Mouse (Mus musculus): ENCODE measurements around the gene Cox6b1. TPM values are rescaled to one million over a fixed set of nuclear protein-coding genes. Genes with fewer than 3 reads are reported as not detected.

The Cox6b1 gene
- total and polyA plus RNA-seq, 3 experiments = 432 to 776 (median 581) TPM

- Histone ChIP-seq H3K36me3 (replicated peaks in 1 of 2; ENCODE audit: control insufficient read depth in 1 of 2, insufficient read depth in 1 of 2, low read length in 1 of 2) (peaks cover 0 to 24% of the 10 kb centered on the region in 2 experiments), H3K27me3 (replicated peaks) (no peaks in the 10 kb centered on the region), H3K9me3 (replicated peaks; ENCODE audit: low read length) (peaks cover 3% of the 10 kb centered on the region), H3K9ac (ENCODE audit: insufficient read depth, low read depth) (no peak overlapping the region), H3K79me2 (replicated peaks; ENCODE audit: control insufficient read depth, extremely low read depth, insufficient read depth, poor library complexity, severe bottlenecking) (peaks cover 3% of the 10 kb centered on the region), H3K4me1 (ENCODE audit: control insufficient read depth in 1 of 2, insufficient read depth in 2 of 2) (peaks cover 15 to 21% of the 10 kb centered on the region in 2 experiments), H3K4me2 (ENCODE audit: insufficient read depth, low read depth, poor library complexity, severe bottlenecking) (no peak overlapping the region), H3K27ac (ENCODE audit: insufficient read depth, low read depth) (no peak overlapping the region), H3K4me3 (replicated peaks in 1 of 3; ENCODE audit: low read depth in 2 of 3, low read length in 2 of 3, poor library complexity in 1 of 3) (no peak overlapping the region)
- DNase-seq (ENCODE audit: extremely low read depth) = no peak
- in situ Hi-C loops (cut with MboI; ENCODE audit: low pct_ligation_motif_present, low pct_unique_long_range_greater_than_20kb, low sequenced_read_pairs) (no loop called here), dilution Hi-C loops (cut with MboI; ENCODE audit: extremely low pct_ligation_motif_present, extremely low pct_unique_long_range_greater_than_20kb, low sequenced_read_pairs) (no loop called here)
- TF ChIP-seq TCF12 (IDR thresholded peaks at IDR 0.05; ENCODE audit: low read depth, low read length) = no peak
- TF ChIP-seq CHD1 (IDR thresholded peaks at IDR 0.05; ENCODE audit: low read depth, low read length) = no peak
- no peak for TF ChIP-seq USF1 (IDR thresholded peaks at IDR 0.05; ENCODE audit: low read depth, low read length)
- TF ChIP-seq ZKSCAN1 (IDR thresholded peaks at IDR 0.05; ENCODE audit: borderline replicate concordance, low read depth, low read length) = no peak
- no peak for TF ChIP-seq ETS1 (conservative IDR thresholded peaks at IDR 0.05; ENCODE audit: low read depth, low read length)
- TF ChIP-seq CTCF (conservative IDR thresholded peaks at IDR 0.05 in 1 of 2, IDR thresholded peaks at IDR 0.05 in 1 of 2; ENCODE audit: low read depth in 2 of 2, low read length in 2 of 2) = no peak
- no peak for TF ChIP-seq PAX5 (IDR thresholded peaks at IDR 0.05; ENCODE audit: low read length)
- no peak for TF ChIP-seq IRF4 (IDR thresholded peaks at IDR 0.05; ENCODE audit: low read depth, low read length)
- no peak for TF ChIP-seq ELF1 (IDR thresholded peaks at IDR 0.05; ENCODE audit: low read depth, low read length)
- TF ChIP-seq RAD21 (IDR thresholded peaks at IDR 0.05; ENCODE audit: low read depth, low read length) = no peak
- no peak for TF ChIP-seq MXI1 (IDR thresholded peaks at IDR 0.05; ENCODE audit: low read depth, low read length)
- TF ChIP-seq MAZ (IDR thresholded peaks at IDR 0.05; ENCODE audit: low read depth, low read length) = no peak
These were observed 23.4 kb downstream of the Cox6b1 start for GRCm38 (mm10) chr7:30602583-30602982.

DNA sequence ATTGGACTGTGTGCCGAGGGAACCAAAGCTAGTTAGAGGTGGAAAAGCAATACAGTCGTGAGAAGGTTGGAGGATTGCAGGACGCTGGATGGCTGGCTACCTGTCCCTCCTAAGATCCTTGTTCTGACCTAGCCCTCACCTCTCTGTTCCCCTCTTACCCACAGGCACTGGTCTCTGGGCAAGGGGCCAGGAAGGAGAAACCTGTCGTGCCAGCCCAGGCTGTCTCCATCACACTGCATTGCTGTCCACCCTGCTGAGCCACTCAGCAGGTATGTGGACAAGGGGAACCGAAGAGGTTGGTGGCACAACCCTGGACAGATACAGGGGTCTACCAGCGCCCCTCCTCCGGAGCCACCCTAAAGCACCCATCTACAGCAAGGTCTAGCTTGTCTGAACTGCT, 25.3 kb downstream of the Cox6b1 start:
- no peaks in the 10 kb centered on the region for H3K27me3 ChIP-seq (replicated peaks)
- peaks cover 0 to 22% of the 10 kb centered on the region in 2 experiments for H3K36me3 ChIP-seq (replicated peaks in 1 of 2; ENCODE audit: control insufficient read depth in 1 of 2, insufficient read depth in 1 of 2, low read length in 1 of 2)
- no peak overlapping the region for H3K27ac ChIP-seq (ENCODE audit: insufficient read depth, low read depth)
- H3K4me3 ChIP-seq (replicated peaks in 1 of 3; ENCODE audit: low read depth in 2 of 3, low read length in 2 of 3, poor library complexity in 1 of 3) = no peak overlapping the region
- H3K4me1 ChIP-seq (ENCODE audit: control insufficient read depth in 1 of 2, insufficient read depth in 2 of 2) = peaks cover 24 to 29% of the 10 kb centered on the region in 2 experiments
- H3K79me2 ChIP-seq (replicated peaks; ENCODE audit: control insufficient read depth, extremely low read depth, insufficient read depth, poor library complexity, severe bottlenecking) = peaks cover 5% of the 10 kb centered on the region
- H3K4me2 ChIP-seq (ENCODE audit: insufficient read depth, low read depth, poor library complexity, severe bottlenecking) = no peak overlapping the region
- no peak for TF ChIP-seq RAD21 (IDR thresholded peaks at IDR 0.05; ENCODE audit: low read depth, low read length)
- no peak for TF ChIP-seq GABPA (IDR thresholded peaks at IDR 0.05; ENCODE audit: insufficient replicate concordance, low read depth, low read length)
- TF ChIP-seq UBTF (IDR thresholded peaks at IDR 0.05; ENCODE audit: low read depth, low read length) = no peak
- peaks cover 3% of the 10 kb centered on the region for H3K9me3 ChIP-seq (replicated peaks; ENCODE audit: low read length)
- DNase-seq (ENCODE audit: extremely low read depth) = no peak
- no peak overlapping the region for H3K9ac ChIP-seq (ENCODE audit: insufficient read depth, low read depth)
- in situ Hi-C loops (cut with MboI; ENCODE audit: low pct_ligation_motif_present, low pct_unique_long_range_greater_than_20kb, low sequenced_read_pairs) (no loop called here), dilution Hi-C loops (cut with MboI; ENCODE audit: extremely low pct_ligation_motif_present, extremely low pct_unique_long_range_greater_than_20kb, low sequenced_read_pairs) (no loop called here)

DNA sequence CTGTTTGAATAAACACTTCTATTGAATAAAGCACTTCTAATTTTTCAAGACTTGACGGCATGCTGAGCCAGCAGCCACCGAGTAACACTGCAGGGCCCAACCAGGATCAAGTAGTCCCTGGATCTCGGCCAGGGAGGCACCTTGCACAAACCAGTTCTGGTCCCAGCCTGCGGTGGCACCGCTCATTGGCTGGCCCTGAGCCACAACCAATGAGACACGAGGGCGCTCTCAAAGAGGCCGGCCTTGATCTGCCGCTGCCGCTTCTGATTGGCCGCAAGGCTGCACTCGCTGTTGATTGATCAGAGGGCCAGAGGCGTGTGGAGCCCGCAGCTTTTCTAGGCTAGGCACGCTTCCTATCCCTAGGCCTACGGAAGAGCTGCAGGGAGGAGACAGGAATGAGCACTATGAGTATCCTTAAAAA, 26.0 kb downstream of the Cox6b1 start:
- dilution Hi-C loops (cut with MboI; ENCODE audit: extremely low pct_ligation_motif_present, extremely low pct_unique_long_range_greater_than_20kb, low sequenced_read_pairs) = no loop called here

More for the DNA sequence above, 26.0 kb downstream of the Cox6b1 start:
- peaks cover 0 to 21% of the 10 kb centered on the region in 2 experiments for H3K36me3 ChIP-seq (replicated peaks in 1 of 2; ENCODE audit: control insufficient read depth in 1 of 2, insufficient read depth in 1 of 2, low read length in 1 of 2)
- TF ChIP-seq UBTF (IDR thresholded peaks at IDR 0.05; ENCODE audit: low read depth, low read length) (no peak), IRF4 (IDR thresholded peaks at IDR 0.05; ENCODE audit: low read depth, low read length) (no peak), GABPA (IDR thresholded peaks at IDR 0.05; ENCODE audit: insufficient replicate concordance, low read depth, low read length) (no peak), NRF1 (IDR thresholded peaks at IDR 0.05; ENCODE audit: low read depth, low read length) (no peak), SIN3A (IDR thresholded peaks at IDR 0.05; ENCODE audit: low read length) (no peak), USF2 (conservative IDR thresholded peaks at IDR 0.05; ENCODE audit: low read depth, low read length) (no peak), RCOR1 (conservative IDR thresholded peaks at IDR 0.05; ENCODE audit: low read depth, low read length) (no peak), RAD21 (IDR thresholded peaks at IDR 0.05; ENCODE audit: low read depth, low read length) (no peak), CHD1 (IDR thresholded peaks at IDR 0.05; ENCODE audit: low read depth, low read length) (no peak), ETS1 (conservative IDR thresholded peaks at IDR 0.05; ENCODE audit: low read depth, low read length) (no peak), POLR2A (IDR thresholded peaks at IDR 0.05; ENCODE audit: low read depth, low read length) (no peak), MYC (IDR thresholded peaks at IDR 0.05; ENCODE audit: low read depth, low read length) (no peak), TCF12 (IDR thresholded peaks at IDR 0.05; ENCODE audit: low read depth, low read length) (no peak), MAFK (IDR thresholded peaks at IDR 0.05; ENCODE audit: insufficient replicate concordance, low read length) (no peak), MXI1 (IDR thresholded peaks at IDR 0.05; ENCODE audit: low read depth, low read length) (no peak), POLR2AphosphoS2 (IDR thresholded peaks at IDR 0.05; ENCODE audit: low read depth, low read length) (no peak), USF1 (IDR thresholded peaks at IDR 0.05; ENCODE audit: low read depth, low read length) (no peak), BHLHE40 (IDR thresholded peaks at IDR 0.05; ENCODE audit: low read depth, low read length) (no peak)
- H3K27me3 ChIP-seq (replicated peaks) = no peaks in the 10 kb centered on the region
- no peak overlapping the region for H3K27ac ChIP-seq (ENCODE audit: insufficient read depth, low read depth)
- H3K4me1 ChIP-seq (ENCODE audit: control insufficient read depth in 1 of 2, insufficient read depth in 2 of 2) = peaks cover 25 to 32% of the 10 kb centered on the region in 2 experiments
- H3K9ac ChIP-seq (ENCODE audit: insufficient read depth, low read depth) = no peak overlapping the region
- H3K79me2 ChIP-seq (replicated peaks; ENCODE audit: control insufficient read depth, extremely low read depth, insufficient read depth, poor library complexity, severe bottlenecking) = peaks cover 5% of the 10 kb centered on the region
- in situ Hi-C loops (cut with MboI; ENCODE audit: low pct_ligation_motif_present, low pct_unique_long_range_greater_than_20kb, low sequenced_read_pairs) = no loop called here
- H3K9me3 ChIP-seq (replicated peaks; ENCODE audit: low read length) = peaks cover 3% of the 10 kb centered on the region
- no peak overlapping the region for H3K4me2 ChIP-seq (ENCODE audit: insufficient read depth, low read depth, poor library complexity, severe bottlenecking)
- DNase-seq (ENCODE audit: extremely low read depth) = no peak
- H3K4me3 ChIP-seq (replicated peaks in 1 of 3; ENCODE audit: low read depth in 2 of 3, low read length in 2 of 3, poor library complexity in 1 of 3) = no peak overlapping the region
